Mouse (Mus musculus) spleen, postnatal 0 days (tissue): ENCODE data around the gene Gm10217. TPM values are rescaled to one million over a fixed set of nuclear protein-coding genes. Genes with fewer than 3 reads are reported as not detected.

Experiments
- polyA plus RNA-seq: library from polyadenylated mRNA; unstranded; fragments of >200 nt; fragmentation: Nextera tagmentation; extraction: Ambion mirVana; gene quantifications from 2 replicates; pipeline ENCODE4 v1.2.1, GENCODE M21; 2015

Gene Gm10217
- polyA plus RNA-seq, result not detected in 2 replicates

DNA sequence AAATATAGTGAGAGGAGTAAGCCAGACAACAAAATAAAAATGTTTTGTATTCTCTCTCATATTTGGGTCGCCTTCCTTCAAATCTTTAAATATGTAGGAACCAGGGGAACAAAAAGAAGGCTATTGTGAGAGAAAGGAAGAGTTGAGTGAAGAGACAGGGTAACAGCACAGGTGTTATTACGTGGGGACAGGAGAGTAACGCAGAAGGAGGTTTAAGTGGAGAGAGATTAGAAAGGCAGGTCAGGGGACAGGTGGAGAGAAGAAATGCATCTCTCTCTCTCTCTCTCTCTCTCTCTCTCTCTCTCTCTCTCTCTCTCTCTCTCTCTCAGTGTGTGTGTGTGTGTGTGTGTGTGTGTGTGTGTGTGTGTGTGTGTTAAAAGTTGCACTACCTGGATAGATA is at the start of gene Gm10217:
Gm10217 (plus strand) TSS at position 301 of the 400 bp plus-strand sequence.

Other genes starting within 250 kb of the Gm10217 start
- 0.07 TPM in 1 of 2 replicates, not detected in the other for gene Fam155a, start 93.1 kb upstream of the Gm10217 start, polyA plus RNA-seq
- gene Lig4, start 113.4 kb downstream of the Gm10217 start, polyA plus RNA-seq, result 1.0 and 1.3 TPM in 2 replicates
- 4.7 and 5.4 TPM in 2 replicates for gene Abhd13, start 113.5 kb downstream of the Gm10217 start, polyA plus RNA-seq
- gene Tnfsf13b, start 142.2 kb downstream of the Gm10217 start, polyA plus RNA-seq, result 1.8 and 2.5 TPM in 2 replicates